Mouse (Mus musculus): ENCODE measurements around the gene Fbxw17. TPM values are rescaled to one million over a fixed set of nuclear protein-coding genes. Genes with fewer than 3 reads are reported as not detected.

Fbxw17 gene
- polyA plus RNA-seq, 1 experiment from 2014 or later, result 29.8 TPM

- no peak for ATAC-seq (ENCODE audit: low FRiP score, low read depth)
- WGBS, result 49% methylated on average over 27 of the region's 27 CpGs
- Histone ChIP-seq H3K4me1 (no peaks in the 10 kb centered on the region), H3K36me3 (no peaks in the 10 kb centered on the region), H3K9me3 (no peaks in the 10 kb centered on the region), H3K9ac (no peak overlapping the region), H3K27ac (no peak overlapping the region), H3K4me3 (peak overlapping the region; percentile 14; the same call in 1 of the 2 replicates), H3K4me2 (replicated peaks) (peak overlapping the region; percentile 45), H3K27me3 (replicated peaks) (no peaks in the 10 kb centered on the region)
These were observed 47.2 kb downstream of the Fbxw17 start for GRCm38 (mm10) chr13:50464621-50465562.

GRCm38 (mm10) chr13:50467007-50467406 lies 49.3 kb downstream of the Fbxw17 start, which contains the start of gene Nutm2:
TSS of gene Nutm2 (plus strand) at chr13:50467307.
- WGBS, result 86% methylated on average over 4 of the region's 4 CpGs
- ATAC-seq (ENCODE audit: low FRiP score, low read depth), result no peak
- H3K9ac ChIP-seq, result no peak within 1 kb of the TSS

More at GRCm38 (mm10) chr13:50467007-50467406, 49.3 kb downstream of the Fbxw17 start, which contains the start of gene Nutm2:
- Histone ChIP-seq H3K27me3 (replicated peaks) (no peaks in the 10 kb centered on the region), H3K9me3 (no peaks in the 10 kb centered on the region), H3K36me3 (no peaks in the 10 kb centered on the region), H3K27ac (no peak within 1 kb of the TSS), H3K4me2 (replicated peaks) (no peak within 1 kb of the TSS), H3K4me1 (no peaks in the 10 kb centered on the region), H3K4me3 (no peak within 1 kb of the TSS)

Other genes with a start within 250 kb of the Fbxw17 start
- gene Gm906, start 167.6 kb upstream of the Fbxw17 start, polyA plus RNA-seq (2016; fragmentation: Nextera tagmentation; extraction: Ambion mirVana), result not detected in 2 replicates
- not detected in 2 replicates for gene Gm47429, start 26.0 kb downstream of the Fbxw17 start, polyA plus RNA-seq (2016; fragmentation: Nextera tagmentation; extraction: Ambion mirVana)
- not detected in 2 replicates for gene Nutm2, start 49.4 kb downstream of the Fbxw17 start, polyA plus RNA-seq (2016; fragmentation: Nextera tagmentation; extraction: Ambion mirVana)
- gene Gm904, start 225.4 kb downstream of the Fbxw17 start, polyA plus RNA-seq (2016; fragmentation: Nextera tagmentation; extraction: Ambion mirVana), result not detected in 2 replicates

All from neural tube, embryonic 12.5 days (tissue).